Mouse (Mus musculus) Muller cell, postnatal 12 days (primary cell): ENCODE measurements around the gene Pom121l12.

ENCODE experiments used
- DNase-seq: peaks from one replicate; pipeline ENCODE4 v3.0.0-alpha.2; 2015; ENCODE audit errors: inconsistent ontology term

Gene Pom121l12

DNA sequence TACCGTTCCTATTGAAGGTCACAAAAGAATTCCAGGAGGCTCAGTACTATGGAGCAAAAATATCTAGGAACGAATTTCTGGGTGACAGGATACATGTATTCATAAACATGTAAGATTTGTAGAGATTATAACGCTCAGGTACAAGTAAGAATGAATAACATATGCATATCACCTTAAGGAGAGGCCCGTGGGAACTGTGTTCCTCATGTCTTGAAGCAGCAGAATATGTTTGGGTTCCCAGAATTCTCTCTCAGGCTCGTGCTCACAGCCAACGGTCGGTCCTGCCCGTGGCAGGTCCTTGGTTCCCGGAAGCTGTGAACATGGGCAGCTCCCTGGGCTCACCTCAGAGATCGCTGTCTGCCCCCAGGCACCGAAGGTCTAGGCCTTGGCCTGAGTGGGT lies at the start of gene Pom121l12:
Gene Pom121l12 (plus strand): TSS at position 301 of the 400 bp plus-strand sequence.
- DNase-seq, result no peak

DNA sequence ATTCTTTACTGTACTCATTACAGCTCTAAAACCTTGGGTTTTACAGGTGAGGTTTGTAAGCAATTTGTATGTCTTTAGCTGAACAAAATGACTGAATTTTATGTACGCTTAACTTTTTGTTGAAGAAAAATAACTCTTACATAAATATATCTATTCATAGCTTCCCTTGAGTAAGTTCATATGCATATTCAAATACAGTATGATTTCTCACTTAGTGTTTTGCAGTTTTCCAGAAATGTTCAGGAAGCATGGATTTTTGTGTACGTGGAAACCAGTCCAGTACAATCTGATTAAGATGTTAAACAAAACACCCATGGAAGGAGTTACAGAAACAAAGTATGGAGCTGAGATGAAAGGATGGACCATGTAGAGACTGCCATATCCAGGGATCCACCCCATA lies 12.8 kb downstream of the Pom121l12 start:
- DNase-seq, result no peak
